Mouse (Mus musculus) heart, adult 2 months (tissue): ENCODE data around the gene Trmt1l. TPM values are rescaled to one million over a fixed set of nuclear protein-coding genes. Genes with fewer than 3 reads are reported as not detected.

ENCODE experiments used
- DNase-seq, 2 experiments: peaks; one replicate each; pipeline ENCODE4 v3.0.0; 2021
- H3K27ac ChIP-seq: fragments of 200-600 bp; 2 replicates; pipeline ENCODE4 v1.8.1; 2022
- H3K27me3 ChIP-seq: fragments of 200-500 bp; 2 replicates; pipeline ENCODE4 v1.6.1; 2012; ENCODE audit warnings: mild to moderate bottlenecking, low read length, inconsistent platforms, mixed read lengths; ENCODE audit not compliant: control insufficient read depth, insufficient read depth
- H3K36me3 ChIP-seq: fragments of 200-500 bp; 2 replicates; pipeline ENCODE4 v1.6.1; 2012; ENCODE audit warnings: low read length, inconsistent platforms; ENCODE audit not compliant: control insufficient read depth, insufficient read depth
- H3K4me1 ChIP-seq: fragments of 200-500 bp; 2 replicates; pipeline ENCODE4 v1.6.1; 2011; ENCODE audit warnings: low read length; ENCODE audit not compliant: control insufficient read depth, insufficient read depth
- H3K4me3 ChIP-seq: fragments of 200-600 bp; 2 replicates; pipeline ENCODE4 v1.8.1; 2022
- H3K79me2 ChIP-seq: fragments of 200-500 bp; replicated peaks from 2 replicates; pipeline ENCODE4 v1.6.1; 2012; ENCODE audit warnings: mild to moderate bottlenecking, inconsistent platforms, low read length, moderate library complexity, mixed read lengths; ENCODE audit not compliant: control insufficient read depth, insufficient read depth
- H3K9ac ChIP-seq: fragments of 200-500 bp; 2 replicates; pipeline ENCODE4 v1.6.1; 2012; ENCODE audit warnings: low read depth, mild to moderate bottlenecking, control low read depth, inconsistent platforms, low read length, mixed read lengths
- CTCF ChIP-seq: fragments of 200-600 bp; IDR thresholded peaks from 2 replicates; pipeline ENCODE4 v1.8.1; 2022; ENCODE audit warnings: antibody characterized with exemption, mild to moderate bottlenecking, moderate library complexity
- EP300 ChIP-seq: fragments of 200-500 bp; IDR thresholded peaks from 2 replicates; pipeline ENCODE4 v1.6.1; 2011; ENCODE audit warnings: low read depth, low read length, control low read depth; ENCODE audit not compliant: insufficient read depth
- POLR2A ChIP-seq: fragments of 200-500 bp; IDR thresholded peaks from 2 replicates; pipeline ENCODE4 v1.6.1; 2011; ENCODE audit warnings: mild to moderate bottlenecking, low read depth, low read length, control low read depth; ENCODE audit not compliant: insufficient read depth
- WGBS: fragments of 180-500 bp; shearing (Covaris S2); methylation state at CpG from one replicate; pipeline ENCODE4 v1.1.7; 2018; 5-methylcytosine and 5-hydroxymethylcytosine counted together
- intact Hi-C: fragments of 180-260 bp; cut with DNase I; formaldehyde crosslinking; loops from one replicate; pipeline ENCODE4 v1.15.1; 2025
- long read RNA-seq: library from polyadenylated mRNA; stranded (forward); transcript quantifications from one replicate; pipeline ENCODE4 v2.0.0, GENCODE M21; 2021
- polyA plus RNA-seq: library from polyadenylated mRNA; depleted of rRNA; stranded (reverse); fragments of >200 nt; gene quantifications from 2 replicates; pipeline ENCODE4 v1.2.3, GENCODE M21; 2012; rRNA removed
- total RNA-seq, 2 experiments: library from RNA; stranded (reverse); gene quantifications; 2 replicates each; pipeline ENCODE4 v1.2.3; 2021

Gene Trmt1l
- total RNA-seq = 10 to 100 TPM; 20.9 to 22.3 TPM
- polyA plus RNA-seq = 12.5 and 17.6 TPM in 2 replicates
- long read RNA-seq, transcript Trmt1l-201 (15 exons, 2,749 nt) = major isoform, 31 of 38 reads
- long read RNA-seq, partial matches to known transcripts = 2 of 38 reads
- long read RNA-seq, other reads (novel, unspliced or antisense) = 5 of 38 reads

GRCm38 (mm10) chr1:151428263-151429221 lies at the start of gene Trmt1l, which contains the start of gene Swt1:
Gene Trmt1l (plus strand): TSS chr1:151428542.
Gene Swt1 (minus strand): TSS chr1:151428455.
- Histone ChIP-seq H3K4me1 (peaks cover 1% of the 10 kb centered on the region), H3K4me3 (peak within 1 kb of the TSS; percentile 65), H3K27ac (peak within 1 kb of the TSS; percentile 95), H3K79me2 (no peaks in the 10 kb centered on the region), H3K9ac (peak within 1 kb of the TSS; percentile 93), H3K36me3 (peaks cover 13% of the 10 kb centered on the region), H3K27me3 (no peaks in the 10 kb centered on the region)
- TF ChIP-seq EP300 (peak; percentile 95), POLR2A (peak; percentile 98), CTCF (no peak)
- peak; percentile 97 to 99 for DNase-seq
- intact Hi-C loops = loop anchor here (1.0 to 5.0 kb wide), 2 partner anchors 72 to 1036 kb away; partner anchors contain the start of genes Odr4, Rnf2 and Tpr
- under 1% methylated on average over 74 of the region's 74 CpGs for WGBS

GRCm38 (mm10) chr1:151390029-151390428 lies 38.3 kb upstream of the Trmt1l start:
- H3K4me3 ChIP-seq = no peak overlapping the region
- H3K4me1 ChIP-seq = no peaks in the 10 kb centered on the region
- 100% methylated on average over 1 of the region's 1 CpGs for WGBS
- H3K79me2 ChIP-seq = no peaks in the 10 kb centered on the region
- H3K27me3 ChIP-seq = no peaks in the 10 kb centered on the region
- DNase-seq = no peak
- H3K36me3 ChIP-seq = no peaks in the 10 kb centered on the region
- intact Hi-C loops = loop anchor here (5.0 kb wide), 1 partner anchor 313 kb away; no protein-coding TSS in a partner anchor
- no peak for TF ChIP-seq POLR2A
- TF ChIP-seq CTCF = peak; percentile 76
- no peak for TF ChIP-seq EP300
- H3K27ac ChIP-seq = no peak overlapping the region
- no peak overlapping the region for H3K9ac ChIP-seq

- DNase-seq = no peak
- peaks cover 5% of the 10 kb centered on the region; the same call in 1 of the 2 replicates for H3K36me3 ChIP-seq
- no peaks in the 10 kb centered on the region for H3K27me3 ChIP-seq
- H3K9ac ChIP-seq = no peak overlapping the region
- no peak overlapping the region for H3K4me3 ChIP-seq
- no peak overlapping the region for H3K27ac ChIP-seq
- WGBS = 90% methylated on average over 3 of the region's 3 CpGs
- no peaks in the 10 kb centered on the region for H3K79me2 ChIP-seq
- no peaks in the 10 kb centered on the region for H3K4me1 ChIP-seq
- TF ChIP-seq CTCF (no peak), EP300 (no peak)
- intact Hi-C loops = no loop called here
These were observed 18.5 kb upstream of the Trmt1l start for GRCm38 (mm10) chr1:151409827-151410226.

GRCm38 (mm10) chr1:151422178-151422577 lies 6.2 kb upstream of the Trmt1l start:
- no peak for DNase-seq
- WGBS = 51% methylated on average over 3 of the region's 3 CpGs
- H3K4me3 ChIP-seq = no peak overlapping the region

GRCm38 (mm10) chr1:151426947-151427600 lies 1.3 kb upstream of the Trmt1l start:
- Histone ChIP-seq H3K27me3 (no peaks in the 10 kb centered on the region), H3K79me2 (no peaks in the 10 kb centered on the region), H3K9ac (peak overlapping the region; percentile 30; the same call in 1 of the 2 replicates), H3K4me1 (peaks cover 1% of the 10 kb centered on the region), H3K4me3 (peak overlapping the region; percentile 65), H3K36me3 (peaks cover 17% of the 10 kb centered on the region), H3K27ac (peak overlapping the region; percentile 88)
- DNase-seq = no peak
- intact Hi-C loops = loop anchor here (5.0 kb wide), 1 partner anchor 1035 kb away; the partner anchor contains the start of genes Odr4 and Tpr
- 15% methylated on average over 7 of the region's 7 CpGs for WGBS
- TF ChIP-seq CTCF = no peak
- TF ChIP-seq POLR2A = no peak
- TF ChIP-seq EP300 = no peak

More at GRCm38 (mm10) chr1:151422178-151422577, 6.2 kb upstream of the Trmt1l start:
- Histone ChIP-seq H3K4me1 (no peaks in the 10 kb centered on the region; the same call in 1 of the 2 replicates), H3K9ac (no peak overlapping the region), H3K79me2 (no peaks in the 10 kb centered on the region), H3K36me3 (peaks cover 12% of the 10 kb centered on the region), H3K27ac (no peak overlapping the region), H3K27me3 (no peaks in the 10 kb centered on the region)
- TF ChIP-seq POLR2A (no peak), CTCF (no peak), EP300 (no peak)
- intact Hi-C loops = no loop called here
